Mouse (Mus musculus): ENCODE results near the gene Slco4c1. TPM values are rescaled to one million over a fixed set of nuclear protein-coding genes. Genes with fewer than 3 reads are reported as not detected.

Gene Slco4c1
- 0.06 and 0.73 TPM in 2 replicates for polyA plus RNA-seq (2015; fragmentation: Nextera tagmentation; extraction: Ambion mirVana)

DNA sequence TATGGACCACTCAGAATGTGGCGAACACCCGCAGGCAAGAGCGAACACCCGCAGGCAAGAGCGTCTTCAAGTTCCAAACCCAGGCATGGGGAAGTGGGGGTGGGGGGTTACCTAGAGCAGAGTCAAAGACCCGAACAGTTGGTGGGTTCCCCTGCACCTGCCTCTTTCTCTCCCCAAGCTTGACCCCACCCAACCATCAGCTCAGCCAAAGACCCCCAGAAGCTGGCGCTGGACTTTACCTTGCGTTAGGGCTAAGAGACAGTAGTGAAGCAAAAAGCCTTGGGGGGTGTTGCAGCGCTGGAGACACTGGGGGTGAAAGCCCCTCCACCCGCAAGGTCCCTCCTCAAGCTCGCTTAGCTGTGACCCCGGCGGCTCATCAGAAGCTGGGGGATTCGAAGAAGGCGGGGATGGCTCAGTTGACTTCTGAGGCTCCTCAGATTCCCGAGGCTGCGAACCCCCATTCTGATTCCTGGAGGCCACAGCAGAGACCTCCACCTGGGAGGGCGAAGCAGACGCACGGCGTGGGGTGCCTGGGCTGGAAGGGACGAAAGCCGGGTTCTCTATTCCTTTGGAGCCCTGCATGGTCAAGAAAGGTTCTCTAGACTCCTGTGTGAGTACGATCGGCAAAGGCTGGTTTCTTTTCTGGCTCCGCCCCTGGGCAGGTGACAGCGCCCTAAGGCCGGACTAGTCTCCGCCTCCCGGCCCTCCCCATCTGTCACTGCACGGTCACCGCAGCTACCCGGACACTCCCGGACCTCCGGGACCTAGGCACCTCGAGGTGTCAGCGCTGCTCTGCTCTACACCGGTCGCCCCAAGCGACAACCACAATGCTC, at the start of gene Slco4c1:
Slco4c1 (minus strand) TSS at position 644 of the 833 bp plus-strand sequence.

Data from adrenal gland, postnatal 0 days (tissue).